Mouse (Mus musculus): ENCODE results near the gene Xpnpep1.

The Xpnpep1 gene

DNA sequence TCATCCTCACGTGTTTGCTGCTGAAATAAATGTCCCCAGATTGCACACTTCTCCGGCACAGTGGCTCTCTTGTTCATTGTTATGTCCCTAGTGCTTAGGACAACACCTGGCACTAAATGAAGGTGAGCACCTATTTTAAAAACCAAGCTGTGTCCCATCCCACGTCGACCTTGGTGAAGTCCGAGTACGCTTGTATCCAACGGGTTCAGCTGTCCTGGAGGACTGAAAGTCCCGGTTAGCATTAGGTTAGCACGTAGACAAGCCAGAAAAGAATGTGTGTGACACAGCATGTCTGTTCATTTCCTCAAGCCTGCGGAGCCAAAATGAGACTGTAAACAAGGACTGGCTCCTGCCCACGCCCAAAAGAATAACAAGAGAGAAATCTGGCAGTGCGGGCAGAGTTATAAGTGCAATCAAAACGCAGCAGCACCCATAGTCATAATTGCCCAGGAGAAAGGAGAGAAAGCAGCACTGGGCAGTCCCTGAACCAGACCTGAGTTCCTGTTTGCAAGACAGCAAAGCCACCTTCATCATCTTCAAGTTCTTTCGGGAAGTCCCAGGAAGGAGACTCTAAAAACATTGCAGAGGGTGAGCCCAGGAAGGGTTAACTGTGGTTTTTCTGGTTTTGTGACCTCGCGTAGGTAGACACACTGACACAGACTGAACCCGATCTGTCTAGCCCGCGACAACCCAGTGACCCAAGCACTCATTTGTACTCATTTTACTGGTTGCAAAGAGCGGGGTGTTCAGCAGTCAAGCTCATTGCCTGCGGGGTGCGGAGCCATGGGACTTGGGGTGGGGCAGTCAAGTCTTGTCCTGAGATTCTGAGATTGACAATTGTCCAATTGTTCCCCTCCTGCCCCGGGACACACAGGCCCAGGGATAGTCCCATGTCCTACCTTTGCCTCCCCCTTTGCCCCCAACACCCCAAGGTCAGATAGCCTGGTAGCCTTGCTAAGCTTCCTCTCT lies at the start of gene Xpnpep1:
Xpnpep1 (minus strand) TSS at position 51 of the 969 bp plus-strand sequence.
- DNase-seq (ENCODE audit: low spot score): no peak

DNA sequence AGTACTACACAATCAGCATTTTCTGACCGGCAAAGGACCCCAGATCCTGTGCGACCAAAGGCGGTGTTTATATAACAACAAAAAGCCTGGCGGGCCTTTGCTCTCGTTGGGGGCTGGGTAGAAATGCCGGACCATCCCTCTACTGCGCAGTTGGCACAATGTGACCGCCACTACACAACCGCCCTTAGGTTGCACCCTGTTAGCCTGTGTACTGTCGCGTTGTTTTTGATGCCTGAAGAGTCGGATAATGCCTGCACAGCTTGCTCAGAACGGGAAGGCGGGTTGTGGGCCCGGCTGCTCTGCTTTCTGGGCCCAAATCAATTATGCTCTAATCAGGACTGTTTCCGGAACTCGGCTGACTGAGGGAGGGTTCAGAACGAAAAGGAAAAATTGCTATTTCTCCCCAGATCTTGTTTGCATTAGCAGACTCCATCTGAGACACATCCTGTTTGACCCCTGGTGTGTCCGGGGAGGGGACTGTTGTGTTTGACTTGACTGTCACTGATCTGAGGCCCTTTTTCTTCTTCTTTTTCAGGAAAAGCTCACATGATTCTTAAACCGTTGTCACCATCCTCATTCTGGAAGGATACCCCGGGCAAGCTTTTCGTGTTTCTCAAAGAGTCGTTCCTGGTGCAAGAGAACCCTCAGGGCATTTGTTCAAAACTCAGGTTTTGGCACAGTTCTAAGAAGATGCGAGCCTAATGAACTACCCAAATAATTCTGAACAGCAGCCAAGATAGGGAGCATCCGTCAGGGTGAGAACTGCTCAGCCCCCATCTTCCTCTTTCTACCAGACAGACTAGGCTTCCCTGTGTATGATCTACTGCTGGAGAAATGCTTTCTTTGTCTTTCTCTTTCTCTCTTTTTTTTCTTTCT lies 47.5 kb upstream of the Xpnpep1 start:
- peak; percentile 58 for DNase-seq (ENCODE audit: low spot score)

GRCm38 (mm10) chr19:53086861-53087260 lies 46.8 kb upstream of the Xpnpep1 start:
- no peak for DNase-seq (ENCODE audit: low spot score)

GRCm38 (mm10) chr19:53084735-53085134 lies 44.7 kb upstream of the Xpnpep1 start:
- peak; percentile 64 for DNase-seq (ENCODE audit: low spot score)

- no peak for DNase-seq (ENCODE audit: low spot score)
Observed at GRCm38 (mm10) chr19:53082862-53083261, 42.8 kb upstream of the Xpnpep1 start.

- no peak for DNase-seq (ENCODE audit: low spot score)
Observed at GRCm38 (mm10) chr19:53081339-53081738, 41.3 kb upstream of the Xpnpep1 start.

DNA sequence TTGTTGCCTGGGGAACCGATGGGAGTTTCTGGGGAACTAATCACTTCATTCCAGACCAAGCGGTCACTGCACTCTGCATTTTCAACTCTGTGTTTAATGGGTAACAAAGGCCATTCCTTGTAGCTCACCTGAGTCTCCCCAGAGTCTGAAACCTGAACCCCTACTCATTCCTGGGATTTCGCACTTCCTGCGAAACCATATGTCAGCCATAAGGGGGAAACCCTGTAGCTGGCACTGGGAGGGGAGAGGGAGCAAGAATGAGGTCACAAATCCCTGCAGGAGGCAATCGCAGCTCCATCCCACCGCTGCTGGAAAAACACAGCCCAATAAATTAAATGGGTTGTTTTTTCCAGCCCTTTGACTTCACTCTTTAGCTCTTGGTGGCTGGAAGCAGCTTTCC lies 40.9 kb upstream of the Xpnpep1 start:
- DNase-seq (ENCODE audit: low spot score): peak; percentile 51

DNA sequence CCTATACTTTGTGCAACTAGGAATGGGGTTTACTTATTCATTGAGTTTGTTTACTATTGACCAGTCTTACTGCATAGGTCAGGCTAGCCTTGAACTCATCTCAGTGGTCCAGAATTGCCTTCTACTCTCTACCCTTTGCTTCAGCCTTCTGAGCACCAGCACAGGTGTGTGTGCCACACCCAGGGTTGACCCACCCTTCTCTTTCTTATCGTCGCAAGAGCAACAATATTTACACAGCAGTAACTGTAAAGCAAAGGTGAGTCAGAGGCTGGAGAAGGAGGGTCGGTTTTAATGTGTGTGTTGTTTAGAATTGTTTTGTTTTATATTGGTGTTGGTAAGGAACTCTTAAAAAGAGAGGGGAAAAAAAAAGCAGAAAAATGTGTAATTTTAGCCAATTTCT lies 40.5 kb upstream of the Xpnpep1 start:
- no peak for DNase-seq (ENCODE audit: low spot score)

GRCm38 (mm10) chr19:53080026-53080425 lies 40.0 kb upstream of the Xpnpep1 start:
- DNase-seq (ENCODE audit: low spot score): no peak

GRCm38 (mm10) chr19:53078271-53079085 lies 38.5 kb upstream of the Xpnpep1 start:
- no peak for DNase-seq (ENCODE audit: low spot score)

GRCm38 (mm10) chr19:53077278-53077677 lies 37.3 kb upstream of the Xpnpep1 start:
- DNase-seq (ENCODE audit: low spot score): no peak

- DNase-seq (ENCODE audit: low spot score): no peak
Observed at GRCm38 (mm10) chr19:53076238-53076981, 36.4 kb upstream of the Xpnpep1 start.

DNA sequence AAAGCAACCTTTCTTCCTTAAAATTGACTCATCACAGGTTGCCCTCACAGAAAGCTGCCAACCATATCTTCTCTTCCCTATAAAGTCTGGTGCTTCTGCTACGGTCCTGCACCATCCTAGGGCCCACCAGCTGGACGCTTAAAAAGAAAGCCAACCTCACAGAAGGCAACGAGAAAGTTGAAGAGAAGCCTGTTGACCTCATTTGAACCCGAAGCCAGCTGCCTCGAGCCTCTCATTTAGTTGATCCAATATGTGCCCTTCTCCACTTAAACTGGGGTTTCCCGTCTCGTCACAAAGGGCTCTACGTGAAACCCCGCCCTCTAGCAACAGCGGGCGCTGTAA lies 35.9 kb upstream of the Xpnpep1 start:
- DNase-seq (ENCODE audit: low spot score): no peak

DNA sequence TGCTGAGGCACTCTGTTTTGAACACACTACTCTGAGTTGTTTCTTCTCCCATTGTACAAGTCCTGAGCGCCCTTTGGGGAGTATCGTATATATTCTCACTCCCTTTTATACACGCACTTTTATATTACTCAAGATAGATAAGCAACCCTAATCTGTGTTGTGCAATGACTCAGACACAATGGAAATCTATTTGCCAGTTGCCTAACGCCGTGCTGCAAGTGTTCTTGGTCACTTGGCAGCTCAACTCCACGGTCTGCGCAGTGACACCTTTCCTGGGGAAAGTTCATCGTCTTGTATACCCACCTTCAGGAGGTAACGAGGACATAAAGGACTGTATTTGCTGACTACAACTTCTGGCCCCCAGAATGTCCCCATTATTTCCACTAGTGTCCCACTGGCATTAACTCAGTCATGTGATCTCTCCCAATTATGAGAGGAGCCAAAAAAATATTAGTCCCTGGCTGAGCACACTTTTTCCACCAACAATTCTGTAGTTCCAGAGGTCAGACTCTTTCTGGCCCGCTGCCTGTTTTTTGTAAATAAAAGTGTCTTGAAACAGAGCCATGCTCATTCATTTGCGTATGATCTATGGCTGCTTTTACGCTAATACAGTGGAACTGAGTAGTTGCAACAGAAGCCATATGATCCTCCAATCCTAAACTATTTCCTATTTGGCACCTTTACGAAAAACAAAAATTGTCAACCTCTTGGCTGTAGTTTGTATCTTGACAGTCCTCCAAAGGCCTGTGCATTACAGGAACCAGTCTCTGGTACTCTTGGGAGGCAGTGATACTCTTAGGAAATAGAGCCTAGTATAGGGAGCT lies 35.1 kb upstream of the Xpnpep1 start:
- no peak for DNase-seq (ENCODE audit: low spot score)

GRCm38 (mm10) chr19:53073521-53073920 lies 33.5 kb upstream of the Xpnpep1 start:
- DNase-seq (ENCODE audit: low spot score): no peak

DNA sequence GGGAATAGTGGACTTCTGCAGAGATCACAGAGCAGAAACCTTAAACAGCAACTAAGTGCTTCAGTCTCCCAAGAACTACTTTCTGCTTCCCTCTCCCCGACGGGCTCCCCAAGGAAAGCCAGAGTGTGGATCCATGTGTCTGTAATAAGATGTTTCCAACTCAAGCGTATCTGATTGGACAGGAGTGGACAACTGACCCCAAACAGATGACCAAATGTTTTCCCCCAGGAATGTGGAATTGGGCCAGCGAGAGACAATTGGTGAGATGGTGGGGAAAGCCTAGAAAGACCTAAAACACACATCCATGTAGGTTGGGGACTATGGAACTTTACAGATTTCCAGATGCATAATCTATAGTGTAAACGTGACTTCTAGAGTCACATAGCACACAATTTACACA lies 32.4 kb upstream of the Xpnpep1 start:
- DNase-seq (ENCODE audit: low spot score): no peak

DNA sequence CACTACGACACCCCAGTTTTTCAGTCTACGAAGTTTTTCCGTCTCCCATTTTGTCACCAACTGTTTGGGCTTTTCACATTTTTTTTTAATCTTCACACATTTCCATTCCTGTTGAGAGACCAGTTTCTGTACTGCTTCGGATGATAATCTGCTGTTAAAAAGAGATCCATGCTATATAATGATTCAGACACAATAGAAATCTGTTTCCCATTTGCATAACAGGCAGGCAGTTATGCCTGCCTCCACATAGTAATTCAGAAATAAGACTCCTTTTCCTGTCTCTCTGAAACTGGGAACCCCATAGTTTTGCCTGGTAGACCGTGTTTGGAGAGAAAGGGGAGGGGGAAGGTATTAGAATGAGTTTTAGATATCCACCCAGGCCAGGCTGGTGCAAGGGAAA lies 31.6 kb upstream of the Xpnpep1 start:
- DNase-seq (ENCODE audit: low spot score): no peak

GRCm38 (mm10) chr19:53070870-53071269 lies 30.9 kb upstream of the Xpnpep1 start:
- no peak for DNase-seq (ENCODE audit: low spot score)

GRCm38 (mm10) chr19:53069451-53069850 lies 29.4 kb upstream of the Xpnpep1 start:
- no peak for DNase-seq (ENCODE audit: low spot score)

DNA sequence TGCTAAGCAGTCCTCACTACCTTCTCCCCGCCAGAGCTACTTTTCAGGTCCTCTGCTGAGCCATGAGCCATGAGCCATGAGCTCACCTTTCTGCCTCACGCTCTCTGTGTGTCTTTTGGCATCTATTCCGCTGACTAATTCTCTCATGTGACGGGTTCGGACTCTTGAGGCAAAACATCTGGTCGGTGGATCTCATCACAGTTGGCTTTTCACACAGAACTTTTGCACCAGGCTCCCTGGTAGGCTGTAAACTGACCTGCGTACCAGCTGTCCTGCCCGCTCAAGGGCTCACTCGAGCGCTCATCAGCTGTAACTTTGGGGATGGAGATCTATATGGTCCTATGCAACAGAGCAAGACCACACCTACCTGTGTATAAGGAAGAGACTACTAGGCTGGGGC lies 26.9 kb upstream of the Xpnpep1 start:
- peak; percentile 49 for DNase-seq (ENCODE audit: low spot score)
